Mouse (Mus musculus): Measurements from ENCODE around the gene Chd6.

Chd6 gene

GRCm38 (mm10) chr2:160931378-160931777 is 177.5 kb downstream of the Chd6 start:
- DNase-seq (ENCODE audit: low spot score in 2 of 2), result no peak

- DNase-seq (ENCODE audit: low spot score in 2 of 2), result no peak
Measured at GRCm38 (mm10) chr2:160925203-160925602, 183.7 kb downstream of the Chd6 start.

- DNase-seq (ENCODE audit: low spot score in 2 of 2), result no peak
Measured at GRCm38 (mm10) chr2:160921285-160921684, 187.6 kb downstream of the Chd6 start.

GRCm38 (mm10) chr2:160918930-160919215 is 190.0 kb downstream of the Chd6 start:
- DNase-seq (ENCODE audit: low spot score in 2 of 2), result no peak

- no peak for DNase-seq (ENCODE audit: low spot score in 2 of 2)
Measured at GRCm38 (mm10) chr2:160918154-160918929, 190.5 kb downstream of the Chd6 start.

- no peak for DNase-seq (ENCODE audit: low spot score in 2 of 2)
Measured at GRCm38 (mm10) chr2:160917313-160917712, 191.6 kb downstream of the Chd6 start.

- DNase-seq (ENCODE audit: low spot score in 2 of 2), result no peak
Measured at GRCm38 (mm10) chr2:160916714-160917113, 192.2 kb downstream of the Chd6 start.

GRCm38 (mm10) chr2:160915821-160916610 is 192.9 kb downstream of the Chd6 start:
- no peak for DNase-seq (ENCODE audit: low spot score in 2 of 2)

- DNase-seq (ENCODE audit: low spot score in 2 of 2), result no peak
Measured at GRCm38 (mm10) chr2:160914656-160915055, 194.2 kb downstream of the Chd6 start.

- DNase-seq (ENCODE audit: low spot score in 2 of 2), result no peak
Measured at GRCm38 (mm10) chr2:160912231-160912671, 196.6 kb downstream of the Chd6 start, which contains the start of gene Emilin3. Emilin3 (minus strand) TSS chr2:160912328.

- no peak for DNase-seq (ENCODE audit: low spot score in 2 of 2)
Measured at GRCm38 (mm10) chr2:160911558-160912201, 197.2 kb downstream of the Chd6 start.

- no peak for DNase-seq (ENCODE audit: low spot score in 2 of 2)
Measured at GRCm38 (mm10) chr2:160910633-160911032, 198.2 kb downstream of the Chd6 start.

- no peak for DNase-seq (ENCODE audit: low spot score in 2 of 2)
Measured at GRCm38 (mm10) chr2:160908607-160909006, 200.3 kb downstream of the Chd6 start.

GRCm38 (mm10) chr2:160906101-160906500 is 202.8 kb downstream of the Chd6 start:
- DNase-seq (ENCODE audit: low spot score in 2 of 2), result no peak

GRCm38 (mm10) chr2:160905301-160905700 is 203.6 kb downstream of the Chd6 start:
- DNase-seq (ENCODE audit: low spot score in 2 of 2), result no peak

- no peak for DNase-seq (ENCODE audit: low spot score in 2 of 2)
Measured at GRCm38 (mm10) chr2:160901656-160902412, 207.0 kb downstream of the Chd6 start.

Data from frontal cortex, postnatal 10 days (tissue).